Mouse (Mus musculus): ENCODE measurements around the gene Gps2. TPM values are rescaled to one million over a fixed set of nuclear protein-coding genes. Genes with fewer than 3 reads are reported as not detected.

The Gps2 gene
- total and polyA plus RNA-seq, 3 experiments = 25.0 to 73.6 (median 29.4) TPM

DNA sequence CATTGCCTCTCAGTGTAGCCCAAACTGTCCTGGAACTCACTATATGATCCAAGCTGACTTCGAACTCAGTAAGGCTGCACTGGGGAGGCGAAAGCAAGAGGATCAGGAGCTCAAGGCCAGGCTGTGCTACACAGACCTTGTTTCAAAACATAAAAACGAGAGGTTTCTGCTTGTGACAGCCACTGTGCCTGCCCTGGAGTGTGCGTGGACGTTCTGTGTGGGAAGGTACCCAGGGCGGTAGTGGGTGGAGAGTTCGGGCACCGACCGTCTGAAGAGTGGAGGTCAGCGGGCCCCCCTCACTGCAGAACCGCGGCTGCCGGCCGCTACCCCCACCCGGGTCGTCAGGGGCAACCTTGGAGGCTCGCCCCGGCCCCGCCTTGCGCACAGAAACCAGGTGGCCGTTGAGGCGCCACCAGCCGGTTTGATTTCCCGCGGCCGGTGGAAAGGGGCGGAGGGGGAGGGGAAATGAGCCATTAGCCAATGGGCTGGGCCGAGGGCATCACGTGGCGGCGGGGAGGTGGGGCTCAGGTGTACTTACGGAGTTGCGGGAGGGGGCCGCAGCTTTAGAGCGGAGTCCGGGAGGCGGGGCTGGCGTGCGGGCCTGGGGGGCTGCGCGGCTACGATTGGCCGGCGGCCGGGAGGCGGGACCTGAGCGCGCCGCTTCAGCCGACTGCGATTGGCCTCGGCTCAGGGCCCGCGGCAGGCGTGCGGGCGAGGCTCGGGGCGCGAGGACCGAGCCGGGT, 21.6 kb downstream of the Gps2 start, which contains the start of gene Ybx2:
Gene Ybx2, plus strand, starts transcription at position 660 of the 743 bp plus-strand sequence.
- in situ Hi-C loops (cut with MboI; ENCODE audit: low pct_ligation_motif_present, low pct_unique_long_range_greater_than_20kb, low sequenced_read_pairs) = no loop called here

GRCm38 (mm10) chr11:69936156-69936555, 22.5 kb downstream of the Gps2 start:
- TF ChIP-seq JUND (conservative IDR thresholded peaks at IDR 0.05; ENCODE audit: low read depth, low read length) (no peak), SIN3A (IDR thresholded peaks at IDR 0.05; ENCODE audit: low read length) (no peak), CHD2 (IDR thresholded peaks at IDR 0.05; ENCODE audit: low read length) (no peak)
- H3K27me3 ChIP-seq (replicated peaks) = peaks cover 65% of the 10 kb centered on the region
- peak overlapping the region in 1 of 3 experiments; percentile 51 for H3K4me3 ChIP-seq (replicated peaks in 1 of 3; ENCODE audit: low read depth in 2 of 3, low read length in 2 of 3, poor library complexity in 1 of 3)
- no peak overlapping the region for H3K27ac ChIP-seq (ENCODE audit: insufficient read depth, low read depth)
- peak overlapping the region; percentile 92 for H3K4me2 ChIP-seq (ENCODE audit: insufficient read depth, low read depth, poor library complexity, severe bottlenecking)
- no peak for DNase-seq (ENCODE audit: extremely low read depth)
- in situ Hi-C loops (cut with MboI; ENCODE audit: low pct_ligation_motif_present, low pct_unique_long_range_greater_than_20kb, low sequenced_read_pairs) = no loop called here
- H3K9ac ChIP-seq (ENCODE audit: insufficient read depth, low read depth) = no peak overlapping the region
- H3K4me1 ChIP-seq (ENCODE audit: control insufficient read depth in 1 of 2, insufficient read depth in 2 of 2) = peaks cover 2 to 49% of the 10 kb centered on the region in 2 experiments
- H3K79me2 ChIP-seq (replicated peaks; ENCODE audit: control insufficient read depth, extremely low read depth, insufficient read depth, poor library complexity, severe bottlenecking) = no peaks in the 10 kb centered on the region
- H3K9me3 ChIP-seq (replicated peaks; ENCODE audit: low read length) = no peaks in the 10 kb centered on the region
- dilution Hi-C loops (cut with MboI; ENCODE audit: extremely low pct_ligation_motif_present, extremely low pct_unique_long_range_greater_than_20kb, low sequenced_read_pairs) = no loop called here
- H3K36me3 ChIP-seq (replicated peaks in 1 of 2; ENCODE audit: control insufficient read depth in 1 of 2, insufficient read depth in 1 of 2, low read length in 1 of 2) = no peaks in the 10 kb centered on the region

More for the DNA sequence above, 21.6 kb downstream of the Gps2 start, which contains the start of gene Ybx2:
- H3K9me3 ChIP-seq (replicated peaks; ENCODE audit: low read length) = no peaks in the 10 kb centered on the region
- H3K36me3 ChIP-seq (replicated peaks in 1 of 2; ENCODE audit: control insufficient read depth in 1 of 2, insufficient read depth in 1 of 2, low read length in 1 of 2) = no peaks in the 10 kb centered on the region
- H3K4me1 ChIP-seq (ENCODE audit: control insufficient read depth in 1 of 2, insufficient read depth in 2 of 2) = peaks cover 5 to 53% of the 10 kb centered on the region in 2 experiments
- peak; percentile 70 for DNase-seq (ENCODE audit: extremely low read depth)
- dilution Hi-C loops (cut with MboI; ENCODE audit: extremely low pct_ligation_motif_present, extremely low pct_unique_long_range_greater_than_20kb, low sequenced_read_pairs) = no loop called here
- peaks cover 60% of the 10 kb centered on the region for H3K27me3 ChIP-seq (replicated peaks)
- H3K4me3 ChIP-seq (replicated peaks in 1 of 3; ENCODE audit: low read depth in 2 of 3, low read length in 2 of 3, poor library complexity in 1 of 3) = peak within 1 kb of the TSS in 2 of 3 experiments; percentile 34 to 51
- peak within 1 kb of the TSS; percentile 3; the same call in 1 of the 2 replicates for H3K9ac ChIP-seq (ENCODE audit: insufficient read depth, low read depth)
- no peak within 1 kb of the TSS for H3K27ac ChIP-seq (ENCODE audit: insufficient read depth, low read depth)
- H3K79me2 ChIP-seq (replicated peaks; ENCODE audit: control insufficient read depth, extremely low read depth, insufficient read depth, poor library complexity, severe bottlenecking) = no peaks in the 10 kb centered on the region
- H3K4me2 ChIP-seq (ENCODE audit: insufficient read depth, low read depth, poor library complexity, severe bottlenecking) = peak within 1 kb of the TSS; percentile 92
- no peak for TF ChIP-seq E2F4 (IDR thresholded peaks at IDR 0.05; ENCODE audit: insufficient replicate concordance, low read depth, low read length)
- TF ChIP-seq HCFC1 (IDR thresholded peaks at IDR 0.05; ENCODE audit: low read depth, low read length) = no peak; the same call in 1 of the 2 replicates
- TF ChIP-seq SIN3A (IDR thresholded peaks at IDR 0.05; ENCODE audit: low read length) = peak; percentile 11; the same call in 1 of the 2 replicates
- TF ChIP-seq CTCF (conservative IDR thresholded peaks at IDR 0.05 in 1 of 2, IDR thresholded peaks at IDR 0.05 in 1 of 2; ENCODE audit: low read depth in 2 of 2, low read length in 2 of 2) = no peak
- no peak for TF ChIP-seq ZMIZ1 (IDR thresholded peaks at IDR 0.05; ENCODE audit: low read depth, low read length)
- TF ChIP-seq USF2 (conservative IDR thresholded peaks at IDR 0.05; ENCODE audit: low read depth, low read length) = peak; percentile 92
- TF ChIP-seq EP300 (IDR thresholded peaks at IDR 0.05; ENCODE audit: low read length) = no peak
- no peak for TF ChIP-seq POLR2AphosphoS2 (IDR thresholded peaks at IDR 0.05; ENCODE audit: low read depth, low read length)
- no peak for TF ChIP-seq RCOR1 (conservative IDR thresholded peaks at IDR 0.05; ENCODE audit: low read depth, low read length)
- no peak for TF ChIP-seq IRF4 (IDR thresholded peaks at IDR 0.05; ENCODE audit: low read depth, low read length)
- no peak for TF ChIP-seq MYC (IDR thresholded peaks at IDR 0.05; ENCODE audit: low read depth, low read length)
- peak; percentile 64 for TF ChIP-seq TCF12 (IDR thresholded peaks at IDR 0.05; ENCODE audit: low read depth, low read length)
- TF ChIP-seq ELF1 (IDR thresholded peaks at IDR 0.05; ENCODE audit: low read depth, low read length) = 0 out of 2 replicates have a peak, but pooled peaks have one; percentile 10
- TF ChIP-seq MAFK (IDR thresholded peaks at IDR 0.05; ENCODE audit: insufficient replicate concordance, low read length) = no peak
- peak; percentile 13; the same call in 1 of the 2 replicates for TF ChIP-seq BHLHE40 (IDR thresholded peaks at IDR 0.05; ENCODE audit: low read depth, low read length)
- no peak for TF ChIP-seq SMC3 (IDR thresholded peaks at IDR 0.05; ENCODE audit: low read depth, low read length)
- TF ChIP-seq UBTF (IDR thresholded peaks at IDR 0.05; ENCODE audit: low read depth, low read length) = no peak
- TF ChIP-seq ETS1 (conservative IDR thresholded peaks at IDR 0.05; ENCODE audit: low read depth, low read length) = no peak
- no peak for TF ChIP-seq JUN (IDR thresholded peaks at IDR 0.05; ENCODE audit: insufficient read depth, low read depth, low read length)
- 0 out of 2 replicates have a peak, but pooled peaks have one; percentile 54 for TF ChIP-seq MXI1 (IDR thresholded peaks at IDR 0.05; ENCODE audit: low read depth, low read length)
- TF ChIP-seq MAZ (IDR thresholded peaks at IDR 0.05; ENCODE audit: low read depth, low read length) = 0 out of 2 replicates have a peak, but pooled peaks have one; percentile 45
- no peak for TF ChIP-seq RAD21 (IDR thresholded peaks at IDR 0.05; ENCODE audit: low read depth, low read length)
- TF ChIP-seq NELFE (IDR thresholded peaks at IDR 0.05; ENCODE audit: low read depth, low read length) = no peak
- TF ChIP-seq MEF2A (IDR thresholded peaks at IDR 0.05; ENCODE audit: borderline replicate concordance, low read depth, low read length) = no peak
- TF ChIP-seq KAT2A (IDR thresholded peaks at IDR 0.05; ENCODE audit: insufficient replicate concordance, low read length) = no peak
- no peak for TF ChIP-seq GABPA (IDR thresholded peaks at IDR 0.05; ENCODE audit: insufficient replicate concordance, low read depth, low read length)
- TF ChIP-seq MAX (IDR thresholded peaks at IDR 0.05; ENCODE audit: low read length) = peak; percentile 92
- TF ChIP-seq CHD1 (IDR thresholded peaks at IDR 0.05; ENCODE audit: low read depth, low read length) = no peak
- TF ChIP-seq POLR2A (IDR thresholded peaks at IDR 0.05; ENCODE audit: low read depth, low read length) = no peak
- no peak for TF ChIP-seq PAX5 (IDR thresholded peaks at IDR 0.05; ENCODE audit: low read length)
- peak; percentile 97 for TF ChIP-seq USF1 (IDR thresholded peaks at IDR 0.05; ENCODE audit: low read depth, low read length)
- TF ChIP-seq CHD2 (IDR thresholded peaks at IDR 0.05; ENCODE audit: low read length) = peak; percentile 80
- TF ChIP-seq ZKSCAN1 (IDR thresholded peaks at IDR 0.05; ENCODE audit: borderline replicate concordance, low read depth, low read length) = no peak
- no peak for TF ChIP-seq JUND (conservative IDR thresholded peaks at IDR 0.05; ENCODE audit: low read depth, low read length)
- no peak for TF ChIP-seq NRF1 (IDR thresholded peaks at IDR 0.05; ENCODE audit: low read depth, low read length)
- no peak for TF ChIP-seq TBP (conservative IDR thresholded peaks at IDR 0.05; ENCODE audit: low read depth, low read length)
